Comparison of ENCODE assay signal across 13 mouse cellular contexts in genomic region chr17:27167545-27167944, GRCm38 (mm10). TPM values are rescaled to one million over a fixed set of nuclear protein-coding genes. Genes with fewer than 3 reads are reported as not detected.
DNase-seq lines count a peak whose midpoint lies in the region; ATAC-seq lines count a peak whose summit lies in the region.
"Had no signal": no experiment of that assay in that cellular context is flagged by ENCODE, and none has a peak within 500 bp of the region (broad histone marks: within the 10 kb centered on the region; RNA-seq: fewer than 3 reads in every experiment).

TSS of gene Ip6k3 (minus strand) at chr17:27167795.

- H3K36me3 ChIP-seq in kidney, embryonic 16.5 days (ENCODE audit: insufficient read depth, low read length), result no peaks in the 10 kb centered on the region
- H3K36me3 ChIP-seq in embryonic facial prominence, embryonic 14.5 days (ENCODE audit: control insufficient read depth, insufficient read depth, low read length), result no peaks in the 10 kb centered on the region
- H3K36me3 ChIP-seq: lung, embryonic 15.5 days; midbrain, embryonic 15.5 days had no signal

- H3K9ac ChIP-seq in kidney, embryonic 16.5 days (replicated peaks; ENCODE audit: low read length), result no peak within 1 kb of the TSS
- H3K9ac ChIP-seq in embryonic facial prominence, embryonic 14.5 days (ENCODE audit: low read depth, low read length), result no peak within 1 kb of the TSS
- H3K9ac ChIP-seq: lung, embryonic 15.5 days; midbrain, embryonic 15.5 days had no signal

- no peak within 1 kb of the TSS for H3K27ac ChIP-seq in kidney, embryonic 16.5 days (ENCODE audit: low read length)
- H3K27ac ChIP-seq in embryonic facial prominence, embryonic 14.5 days (replicated peaks; ENCODE audit: low read depth, low read length), result no peak within 1 kb of the TSS
- H3K27ac ChIP-seq: layer of hippocampus, adult 2 months; lung, embryonic 15.5 days; midbrain, embryonic 15.5 days; stomach, postnatal 0 days had no signal

- no peak for DNase-seq in kidney, adult 18-20 months
- DNase-seq in embryonic facial prominence, embryonic 14.5 days (ENCODE audit: low spot score), result peak; percentile 41
- DNase-seq in gastrocnemius, postnatal 14 days, result peak; percentile 83
- DNase-seq in lung, postnatal 10 days, result peak; percentile 46
- DNase-seq in spleen, postnatal 14 days (ENCODE audit: low spot score in 2 of 2), result no peak
- DNase-seq: adrenal gland, postnatal 36 days; right cerebral cortex, postnatal 4 days had no signal

- no peaks in the 10 kb centered on the region for H3K27me3 ChIP-seq in kidney, embryonic 16.5 days (ENCODE audit: insufficient read depth, low read length)
- H3K27me3 ChIP-seq in embryonic facial prominence, embryonic 14.5 days (replicated peaks; ENCODE audit: control insufficient read depth, insufficient read depth, low read length), result no peaks in the 10 kb centered on the region
- H3K27me3 ChIP-seq: lung, embryonic 15.5 days; midbrain, embryonic 15.5 days had no signal

- WGBS in kidney, embryonic 16.5 days, result 32% methylated on average over 4 of the region's 4 CpGs
- 55% methylated on average over 4 of the region's 4 CpGs for WGBS in embryonic facial prominence, embryonic 14.5 days

- H3K4me1 ChIP-seq in kidney, embryonic 16.5 days (ENCODE audit: insufficient read depth, low read length), result no peaks in the 10 kb centered on the region
- peaks cover 8% of the 10 kb centered on the region for H3K4me1 ChIP-seq in embryonic facial prominence, embryonic 14.5 days (ENCODE audit: control insufficient read depth, insufficient read depth, low read length)
- H3K4me1 ChIP-seq: lung, embryonic 15.5 days; midbrain, embryonic 15.5 days had no signal

- no peak within 1 kb of the TSS for H3K4me2 ChIP-seq in kidney, embryonic 16.5 days (replicated peaks; ENCODE audit: low read depth, low read length)
- no peak within 1 kb of the TSS for H3K4me2 ChIP-seq in embryonic facial prominence, embryonic 14.5 days (ENCODE audit: low read depth, low read length)
- H3K4me2 ChIP-seq: lung, embryonic 15.5 days; midbrain, embryonic 15.5 days had no signal

- no peaks in the 10 kb centered on the region for H3K9me3 ChIP-seq in kidney, embryonic 16.5 days (ENCODE audit: low read length)
- H3K9me3 ChIP-seq in embryonic facial prominence, embryonic 14.5 days (ENCODE audit: control insufficient read depth, low read length), result no peaks in the 10 kb centered on the region
- H3K9me3 ChIP-seq: lung, embryonic 15.5 days; midbrain, embryonic 15.5 days had no signal

- 0 out of 2 replicates have a peak, but pooled peaks have one; percentile 37 for ATAC-seq in kidney, embryonic 16.5 days (ENCODE audit: low FRiP score, low TSS enrichment)
- no peak for ATAC-seq in embryonic facial prominence, embryonic 14.5 days (ENCODE audit: low read depth)
- no peak for ATAC-seq in activated CD4-positive, CD25-positive, alpha-beta regulatory T cell, adult 4 months
- ATAC-seq: midbrain, embryonic 15.5 days had no signal

- intact Hi-C loops in gastrocnemius, postnatal 14 days (cut with DNase I; ENCODE audit: low total_unique reads), result no loop called here

- H3K4me3 ChIP-seq in kidney, embryonic 16.5 days (ENCODE audit: low read length), result no peak within 1 kb of the TSS
- no peak within 1 kb of the TSS for H3K4me3 ChIP-seq in embryonic facial prominence, embryonic 14.5 days (ENCODE audit: low read depth, low read length)
- H3K4me3 ChIP-seq: layer of hippocampus, adult 2 months; lung, embryonic 15.5 days; midbrain, embryonic 15.5 days had no signal

RNA-seq across cellular contexts. Expression of gene Ip6k3, which starts in this region (rescaled TPM):
- polyA plus RNA-seq in kidney, embryonic 16.5 days (2015; fragmentation: Nextera tagmentation; extraction: Ambion mirVana), result 0.15 and 0.19 TPM in 2 replicates
- polyA plus RNA-seq in embryonic facial prominence, embryonic 14.5 days (2014; fragmentation: Nextera tagmentation; extraction: Ambion mirVana), result 0.59 and 1.1 TPM in 2 replicates
- total RNA-seq in gastrocnemius, postnatal 14 days (2021), result 100 to 1,000 TPM in 1 of 2 experiments, 10 to 100 TPM in 1; 91.4 to 128 TPM
- not detected for polyA plus RNA-seq in activated CD4-positive, CD25-positive, alpha-beta regulatory T cell, adult 4 months (2017; shearing (Covaris generic))

Comparison
In these comparisons a context has a peak if more than half of its experiments do, and no peak if none do; other contexts are left out.
1. Peak in ATAC-seq in kidney, embryonic 16.5 days; RNA of the gene not detected or under 1 TPM.
2. DNase-seq: peak in embryonic facial prominence, embryonic 14.5 days (single experiment), gastrocnemius, postnatal 14 days (single experiment) and lung, postnatal 10 days (single experiment); none in kidney, adult 18-20 months (single experiment) and spleen, postnatal 14 days (0 of 2).